Mouse (Mus musculus): ENCODE results near the gene Nsun6.

The Nsun6 gene

GRCm38 (mm10) chr2:15054945-15055637 lies at the start of gene Nsun6:
TSS of gene Nsun6 (minus strand) at chr2:15055069.
- DNase-seq (ENCODE audit: low spot score) = peak; percentile 96

DNA sequence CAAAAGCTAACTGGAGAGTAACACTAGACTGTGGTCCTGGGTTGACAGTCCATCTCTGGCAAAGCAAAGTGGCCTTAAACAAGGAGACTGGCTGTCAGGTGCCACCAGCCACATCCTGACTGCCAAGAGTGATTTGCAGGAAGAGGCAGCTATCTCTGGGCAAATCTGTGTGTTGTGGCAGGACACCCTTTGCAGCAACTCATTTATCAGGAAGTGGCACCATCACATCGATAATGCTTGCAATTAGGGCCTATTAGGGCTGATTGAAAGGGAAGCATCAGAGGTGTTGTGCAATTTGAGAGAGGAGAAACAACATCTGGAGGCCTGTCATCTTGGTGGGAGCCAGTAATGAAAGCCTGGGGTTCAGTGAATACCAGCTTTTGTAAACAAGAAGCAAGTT lies 49.5 kb upstream of the Nsun6 start:
- DNase-seq (ENCODE audit: low spot score) = no peak

DNA sequence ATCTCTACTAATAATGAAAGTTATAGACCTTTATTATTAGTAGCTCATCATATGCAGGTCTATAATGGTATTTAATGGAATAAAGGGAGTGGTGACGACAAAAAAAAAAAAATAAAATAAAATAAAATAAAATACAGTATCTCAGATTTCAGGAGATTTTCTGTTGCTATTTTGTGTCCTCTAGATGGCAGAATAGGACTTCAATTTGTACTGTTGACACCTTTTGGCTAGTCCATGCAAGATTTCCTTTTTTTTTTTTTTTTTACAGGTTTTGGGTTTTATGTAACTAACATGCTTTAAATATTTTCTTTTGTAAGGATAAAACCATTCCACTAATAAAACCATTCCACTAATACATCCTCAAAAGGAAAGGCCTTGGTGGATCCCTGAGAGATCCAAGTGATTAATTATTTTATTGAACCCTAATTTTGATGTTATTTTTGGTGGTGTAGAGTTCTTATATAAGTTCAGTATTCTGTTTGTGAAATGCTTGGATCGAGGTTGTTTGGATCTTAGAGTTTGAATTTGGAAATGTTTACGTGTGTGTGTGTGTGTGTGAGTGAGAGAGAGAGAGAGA lies 41.7 kb upstream of the Nsun6 start:
- no peak for DNase-seq (ENCODE audit: low spot score)

- DNase-seq (ENCODE audit: low spot score) = no peak
These were observed 32.4 kb upstream of the Nsun6 start for GRCm38 (mm10) chr2:15087308-15087707.

GRCm38 (mm10) chr2:15083702-15084101 lies 28.8 kb upstream of the Nsun6 start:
- DNase-seq (ENCODE audit: low spot score) = no peak

DNA sequence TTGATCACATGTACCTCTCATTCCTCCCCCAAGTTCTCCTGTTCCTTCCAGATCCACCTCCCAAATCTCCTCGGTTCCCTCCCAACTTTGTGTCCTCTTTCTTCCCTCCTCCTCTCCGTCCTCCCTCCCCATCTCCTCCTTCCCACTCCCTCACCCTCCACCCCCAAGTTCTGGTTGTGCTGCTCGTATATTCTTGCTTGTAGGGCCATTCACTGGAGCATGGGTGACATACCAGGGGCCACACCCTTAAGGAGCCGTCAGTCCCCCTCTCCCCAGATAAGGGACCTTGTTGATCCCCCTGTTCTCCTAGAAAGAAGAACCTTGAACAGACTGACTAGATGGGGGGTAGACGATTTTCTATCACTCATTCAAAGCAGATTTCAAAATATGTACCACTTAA lies 12.2 kb upstream of the Nsun6 start:
- DNase-seq (ENCODE audit: low spot score) = no peak

DNA sequence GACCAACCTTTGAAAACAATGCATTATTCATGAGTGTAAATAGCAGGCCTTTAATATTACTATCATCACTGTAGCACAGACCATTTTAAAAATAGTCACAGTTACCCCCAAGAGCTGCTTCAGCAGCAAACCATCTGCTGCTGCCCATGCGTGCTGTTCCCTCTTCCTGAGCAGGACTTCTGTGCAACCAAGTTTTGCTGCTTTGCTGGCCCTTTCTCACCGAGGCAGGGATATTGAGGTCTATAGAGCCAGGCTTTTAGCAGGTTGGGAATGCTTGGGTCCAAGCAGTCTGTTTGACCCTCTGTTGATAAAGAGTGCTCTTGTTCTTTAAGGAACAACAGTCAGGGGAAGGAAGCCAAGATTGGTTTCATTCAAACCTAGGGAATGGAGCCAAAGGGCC lies 10.6 kb upstream of the Nsun6 start:
- no peak for DNase-seq (ENCODE audit: low spot score)

- no peak for DNase-seq (ENCODE audit: low spot score)
These were observed 9.8 kb upstream of the Nsun6 start for GRCm38 (mm10) chr2:15064380-15065269.

DNA sequence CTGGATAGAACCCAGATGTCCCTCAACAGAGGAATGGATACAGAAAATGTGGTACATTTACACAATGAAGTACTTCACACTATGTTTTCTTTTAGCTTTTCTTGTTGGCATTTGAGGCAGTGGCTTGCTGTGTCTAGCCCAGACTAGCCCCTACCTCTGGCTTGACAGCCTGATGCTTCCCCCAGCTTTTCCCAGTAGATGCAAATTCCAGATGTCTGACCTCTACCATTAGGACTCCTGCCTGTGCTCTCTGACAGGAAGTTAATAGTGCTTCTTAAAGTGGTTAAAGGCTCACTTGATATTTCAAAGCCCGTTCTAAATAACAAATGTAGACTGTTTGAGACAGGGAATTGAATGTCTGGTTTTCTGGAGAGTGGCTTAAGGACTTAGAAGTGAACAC lies 8.9 kb upstream of the Nsun6 start:
- DNase-seq (ENCODE audit: low spot score) = no peak

DNA sequence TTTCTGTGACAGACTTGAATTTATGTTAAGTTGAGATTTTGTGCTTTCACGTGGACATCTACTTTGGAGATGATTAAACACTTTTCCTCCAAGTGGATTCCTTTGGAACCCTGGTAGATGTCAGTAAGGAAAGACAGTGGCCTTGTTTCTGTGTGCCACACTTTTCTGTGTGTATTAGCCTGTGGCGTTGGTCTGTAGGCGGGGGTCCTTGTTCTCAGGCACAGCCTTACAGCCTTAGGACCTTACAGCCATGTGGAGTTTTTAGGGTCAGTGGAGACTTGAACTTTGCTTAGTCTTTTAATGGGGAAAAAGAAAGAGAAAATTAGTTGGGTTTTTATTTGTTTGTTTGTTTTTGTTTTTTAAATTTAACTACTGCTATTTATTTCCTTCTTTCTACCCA lies 6.0 kb upstream of the Nsun6 start:
- DNase-seq (ENCODE audit: low spot score) = no peak

- DNase-seq (ENCODE audit: low spot score) = no peak
These were observed 3.4 kb upstream of the Nsun6 start for GRCm38 (mm10) chr2:15058227-15058626.

DNA sequence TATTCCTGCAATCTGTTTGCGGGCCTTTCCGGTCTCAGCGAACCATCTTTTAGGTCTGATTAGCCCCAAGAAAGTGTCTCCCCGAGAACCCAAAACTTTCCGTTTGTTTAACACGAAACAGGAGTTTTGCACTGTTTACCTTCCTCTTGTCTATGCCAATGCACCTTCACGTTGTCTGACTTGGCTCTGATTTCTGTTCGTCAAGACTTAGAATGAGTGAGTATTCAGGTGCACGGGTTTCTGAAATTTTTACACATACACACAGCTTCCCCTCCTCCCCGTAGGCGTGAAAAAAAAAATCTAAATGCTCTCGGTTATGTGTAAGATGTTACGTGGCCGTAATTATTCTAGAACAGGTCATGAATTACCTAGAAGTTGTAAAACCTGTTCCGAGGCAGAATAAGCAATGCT lies 877 bp upstream of the Nsun6 start:
- DNase-seq (ENCODE audit: low spot score) = peak; percentile 34

GRCm38 (mm10) chr2:15054496-15054895 lies 373 bp downstream of the Nsun6 start:
- no peak for DNase-seq (ENCODE audit: low spot score)

GRCm38 (mm10) chr2:15049117-15049873 lies 5.6 kb downstream of the Nsun6 start, which contains the start of gene Arl5b:
TSS of gene Arl5b (plus strand) at chr2:15049395.
- DNase-seq (ENCODE audit: low spot score) = peak; percentile 96

- no peak for DNase-seq (ENCODE audit: low spot score)
These were observed 14.5 kb downstream of the Nsun6 start for GRCm38 (mm10) chr2:15040326-15040725.

DNA sequence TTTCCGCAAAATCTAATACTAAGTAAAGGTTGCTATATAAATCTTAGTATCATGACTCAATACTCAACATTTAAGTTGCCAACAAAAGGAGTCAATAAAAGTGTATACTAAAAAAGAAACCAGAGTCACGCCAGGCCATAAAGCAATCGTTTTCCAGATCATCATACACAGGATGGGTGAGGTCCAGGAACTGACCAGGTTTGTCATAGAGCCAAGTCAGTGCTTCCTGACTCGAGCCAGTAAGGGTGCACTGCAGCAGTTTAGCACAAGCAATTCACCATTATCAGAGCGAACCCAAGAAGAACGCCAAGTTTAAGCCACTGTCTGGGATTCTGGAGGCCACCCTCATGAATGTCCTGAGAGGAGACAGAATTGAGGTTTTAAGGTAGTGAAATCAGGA lies 16.2 kb downstream of the Nsun6 start:
- peak; percentile 77 for DNase-seq (ENCODE audit: low spot score)

DNA sequence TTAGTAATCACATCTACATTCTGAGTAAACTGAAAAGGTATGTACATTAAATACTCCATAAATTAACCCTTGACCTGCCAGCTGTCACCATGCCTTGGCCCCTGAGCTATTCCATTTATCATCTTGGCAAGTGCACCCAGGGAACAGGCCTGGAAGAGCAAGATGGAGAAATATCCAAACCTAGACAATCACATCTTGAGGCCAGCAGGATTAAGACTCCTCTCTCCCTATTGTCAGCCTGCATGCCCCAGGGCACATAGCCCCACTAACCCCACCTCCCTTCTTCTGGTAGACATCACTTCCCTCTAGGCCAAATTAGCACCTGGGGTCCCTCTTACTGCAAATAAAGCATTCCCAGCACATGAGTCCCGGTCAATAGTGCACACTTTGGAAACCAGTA lies 27.1 kb downstream of the Nsun6 start:
- DNase-seq (ENCODE audit: low spot score) = no peak

GRCm38 (mm10) chr2:15026817-15027216 lies 28.1 kb downstream of the Nsun6 start:
- DNase-seq (ENCODE audit: low spot score) = peak; percentile 10

GRCm38 (mm10) chr2:15008072-15008471 lies 46.8 kb downstream of the Nsun6 start:
- DNase-seq (ENCODE audit: low spot score) = no peak

DNA sequence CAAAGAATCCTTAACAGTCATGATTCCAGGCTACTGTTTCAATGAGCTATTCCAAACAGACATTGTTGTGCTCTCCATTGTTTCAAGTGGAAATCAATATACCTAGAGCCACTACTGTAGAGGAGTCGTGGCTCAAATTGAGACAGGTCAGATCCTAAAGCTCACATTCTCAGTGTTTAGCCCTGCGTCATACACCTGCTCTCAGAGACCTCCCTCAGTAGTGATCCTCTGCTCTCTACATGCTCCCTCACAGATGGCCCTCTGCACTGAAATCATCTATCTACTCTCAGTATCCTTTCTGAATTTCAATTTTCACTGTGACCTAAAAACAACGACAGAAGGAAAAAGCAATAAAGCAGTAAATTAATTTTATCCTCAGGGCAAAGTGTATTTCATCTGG lies 47.3 kb downstream of the Nsun6 start:
- no peak for DNase-seq (ENCODE audit: low spot score)

GRCm38 (mm10) chr2:14997836-14998235 lies 57.0 kb downstream of the Nsun6 start:
- DNase-seq (ENCODE audit: low spot score) = no peak

DNA sequence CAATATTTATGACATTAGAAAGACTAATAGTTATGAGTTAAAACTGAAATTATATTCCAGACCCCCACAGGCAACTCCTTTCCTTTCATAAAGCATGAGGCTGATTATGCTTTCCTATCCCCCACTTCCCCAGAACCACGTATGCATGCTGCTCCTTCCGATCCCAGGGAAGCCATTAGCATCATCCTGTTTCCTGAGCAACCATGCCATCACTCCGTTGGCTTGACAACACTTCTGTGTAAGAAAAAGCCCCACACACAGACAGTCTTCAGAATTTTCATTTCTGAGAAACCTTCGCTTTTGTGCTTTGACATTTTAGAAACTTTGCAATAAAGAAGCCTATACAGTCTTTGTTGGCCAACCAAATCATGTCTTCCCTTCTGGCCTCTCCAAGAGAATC lies 58.8 kb downstream of the Nsun6 start:
- DNase-seq (ENCODE audit: low spot score) = no peak

Measured in lung, postnatal 25 days (tissue).